7 mouse cellular contexts compared by ENCODE assay signal in the genomic region with DNA sequence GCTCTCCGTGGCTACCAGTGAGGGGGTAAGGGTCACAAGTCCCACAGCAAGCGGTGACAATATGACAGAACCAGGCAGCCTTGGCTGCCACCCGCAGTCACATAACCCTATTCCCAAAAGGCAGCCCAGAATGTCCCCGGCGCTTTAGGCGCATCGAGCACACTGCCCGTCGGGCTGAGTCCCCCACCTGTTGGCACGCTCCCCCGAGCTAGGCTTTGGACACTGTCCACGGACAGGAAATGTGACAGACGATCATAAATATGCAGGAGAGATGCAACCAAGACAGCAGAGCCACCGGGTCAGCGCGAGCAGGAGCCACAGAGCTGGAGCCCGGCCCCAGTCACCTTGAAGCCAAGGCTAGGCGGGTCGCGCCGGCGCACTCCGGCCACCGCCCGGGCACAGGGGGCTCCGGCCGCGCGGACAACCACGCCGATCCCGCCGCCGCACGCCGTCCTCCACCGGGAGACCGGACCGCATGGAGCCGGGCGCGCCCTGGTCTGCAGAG. TPM values are rescaled to one million over a fixed set of nuclear protein-coding genes. Genes with fewer than 3 reads are reported as not detected.
DNase-seq lines count a peak whose midpoint lies in the region; ATAC-seq and TF ChIP-seq lines count a peak whose summit lies in the region.

No protein-coding gene starts in this region.

- H3K9ac ChIP-seq in lung, postnatal 0 days (replicated peaks; ENCODE audit: low read depth) = no peak overlapping the region
- peak overlapping the region; percentile 37; the same call in 1 of the 2 replicates for H3K9ac ChIP-seq in forebrain, embryonic 13.5 days
- no peak overlapping the region for H3K9ac ChIP-seq in liver, embryonic 13.5 days

- ATAC-seq in lung, postnatal 0 days = no peak
- ATAC-seq in forebrain, embryonic 13.5 days = no peak
- ATAC-seq in liver, embryonic 13.5 days (ENCODE audit: low read depth) = no peak
- no peak for ATAC-seq in frontal cortex, adult (ENCODE audit: low TSS enrichment)

- no peak for DNase-seq in lung, postnatal 0 days (ENCODE audit: low spot score)
- DNase-seq in lung, postnatal 10 days = no peak
- DNase-seq in liver, embryonic 13.5 days = no peak
- no peak for DNase-seq in spleen, adult 12 weeks (ENCODE audit: low spot score)
- DNase-seq in spleen, postnatal 36 days (ENCODE audit: low spot score in 2 of 2) = no peak

- H3K36me3 ChIP-seq in lung, postnatal 0 days (ENCODE audit: insufficient read depth, low read length) = no peaks in the 10 kb centered on the region
- no peaks in the 10 kb centered on the region for H3K36me3 ChIP-seq in forebrain, embryonic 13.5 days (ENCODE audit: poor library complexity, severe bottlenecking)
- H3K36me3 ChIP-seq in liver, embryonic 13.5 days = no peaks in the 10 kb centered on the region

- no peak overlapping the region for H3K27ac ChIP-seq in lung, postnatal 0 days (ENCODE audit: low read length)
- no peak overlapping the region for H3K27ac ChIP-seq in forebrain, embryonic 13.5 days
- H3K27ac ChIP-seq in liver, embryonic 13.5 days = no peak overlapping the region

- TF ChIP-seq CTCF in lung, postnatal 0 days (IDR thresholded peaks at IDR 0.05) = no peak

- 2% methylated on average over 42 of the region's 42 CpGs for WGBS in lung, postnatal 0 days
- 2% methylated on average over 42 of the region's 42 CpGs for WGBS in forebrain, embryonic 13.5 days
- WGBS in liver, embryonic 13.5 days (ENCODE audit: insufficient replicate concordance) = 6% methylated on average over 42 of the region's 42 CpGs

- H3K27me3 ChIP-seq in lung, postnatal 0 days (replicated peaks; ENCODE audit: insufficient read depth, low read length) = no peaks in the 10 kb centered on the region
- H3K27me3 ChIP-seq in forebrain, embryonic 13.5 days = peaks cover 24% of the 10 kb centered on the region
- peaks cover 26% of the 10 kb centered on the region for H3K27me3 ChIP-seq in liver, embryonic 13.5 days

- TF ChIP-seq EP300 in lung, postnatal 0 days (IDR thresholded peaks at IDR 0.05) = no peak

- H3K4me3 ChIP-seq in lung, postnatal 0 days (ENCODE audit: low read depth, low read length) = peak overlapping the region; percentile 20; the same call in 1 of the 2 replicates
- H3K4me3 ChIP-seq in forebrain, embryonic 13.5 days = peak overlapping the region; percentile 38
- peak overlapping the region; percentile 38 for H3K4me3 ChIP-seq in liver, embryonic 13.5 days (replicated peaks)

- no peaks in the 10 kb centered on the region for H3K9me3 ChIP-seq in lung, postnatal 0 days (ENCODE audit: low read length)
- no peaks in the 10 kb centered on the region for H3K9me3 ChIP-seq in forebrain, embryonic 13.5 days (replicated peaks)
- H3K9me3 ChIP-seq in liver, embryonic 13.5 days (replicated peaks) = no peaks in the 10 kb centered on the region

- H3K4me2 ChIP-seq in lung, postnatal 0 days (replicated peaks; ENCODE audit: low read depth, low read length) = peak overlapping the region; percentile 43
- H3K4me2 ChIP-seq in forebrain, embryonic 13.5 days = peak overlapping the region; percentile 70
- peak overlapping the region; percentile 59 for H3K4me2 ChIP-seq in liver, embryonic 13.5 days

- no peaks in the 10 kb centered on the region for H3K4me1 ChIP-seq in lung, postnatal 0 days (ENCODE audit: insufficient read depth, low read depth, low read length)
- H3K4me1 ChIP-seq in forebrain, embryonic 13.5 days = peaks cover 6% of the 10 kb centered on the region; the same call in 1 of the 2 replicates
- 0 out of 2 replicates have a peak, but pooled peaks cover 2% of the 10 kb centered on the region for H3K4me1 ChIP-seq in liver, embryonic 13.5 days (replicated peaks)

RNA-seq across cellular contexts. Expression of gene Zfp345, which starts 40.9 kb away (rescaled TPM):
- not detected in 2 replicates for polyA plus RNA-seq in lung, postnatal 0 days (2015; fragmentation: Nextera tagmentation; extraction: Ambion mirVana)
- not detected in 2 replicates for polyA plus RNA-seq in forebrain, embryonic 13.5 days (2015; fragmentation: Nextera tagmentation; extraction: Ambion mirVana)
- polyA plus RNA-seq in liver, embryonic 13.5 days (2015; fragmentation: Nextera tagmentation; extraction: Ambion mirVana) = 0.05 and 0.16 TPM in 2 replicates

RNA-seq across cellular contexts. Expression of gene Cst7, which starts 44.5 kb away (rescaled TPM):
- polyA plus RNA-seq in lung, postnatal 0 days (2015; fragmentation: Nextera tagmentation; extraction: Ambion mirVana) = 0.32 and 0.46 TPM in 2 replicates
- polyA plus RNA-seq in forebrain, embryonic 13.5 days (2015; fragmentation: Nextera tagmentation; extraction: Ambion mirVana) = 0.18 and 0.28 TPM in 2 replicates
- 6.1 and 6.2 TPM in 2 replicates for polyA plus RNA-seq in liver, embryonic 13.5 days (2015; fragmentation: Nextera tagmentation; extraction: Ambion mirVana)
